Mouse (Mus musculus): ENCODE measurements around the gene Naglu.
A peak's percentile ranks its signal among the peaks of the same experiment; 100 is the strongest.
"Not testable (repeated sequence)": the region's sequence is repeated elsewhere in the genome, so short reads cannot be mapped to it uniquely, and the experiment has no call there.

The Naglu gene

DNA sequence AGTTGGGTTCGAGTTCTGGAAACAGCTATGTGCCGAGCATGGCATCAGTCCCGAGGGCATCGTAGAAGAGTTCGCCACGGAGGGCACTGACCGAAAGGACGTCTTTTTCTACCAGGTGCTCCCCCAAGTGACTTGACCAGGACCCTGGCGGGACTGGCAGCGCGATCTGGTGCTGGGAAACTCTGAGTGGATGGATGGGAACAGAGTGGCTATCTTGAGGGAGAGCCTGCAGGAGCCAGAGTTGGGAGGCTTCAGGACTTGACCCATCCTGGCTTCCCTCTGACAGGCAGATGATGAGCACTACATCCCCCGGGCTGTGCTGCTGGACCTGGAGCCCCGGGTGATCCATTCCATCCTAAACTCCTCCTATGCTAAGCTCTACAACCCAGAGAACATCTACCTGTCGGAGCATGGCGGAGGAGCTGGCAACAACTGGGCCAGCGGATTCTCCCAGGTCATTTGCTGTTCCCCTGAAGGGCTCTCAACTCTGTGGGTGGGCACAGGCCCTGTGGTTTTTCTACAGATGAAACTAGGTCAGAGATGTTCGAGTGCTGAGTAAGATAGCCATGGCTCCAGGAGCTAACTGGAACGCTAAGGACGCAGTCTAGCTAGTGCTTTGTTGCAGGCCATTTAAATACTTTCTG, 50.9 kb downstream of the Naglu start:
- no peak for DNase-seq (ENCODE audit: low read depth, low spot score)

DNA sequence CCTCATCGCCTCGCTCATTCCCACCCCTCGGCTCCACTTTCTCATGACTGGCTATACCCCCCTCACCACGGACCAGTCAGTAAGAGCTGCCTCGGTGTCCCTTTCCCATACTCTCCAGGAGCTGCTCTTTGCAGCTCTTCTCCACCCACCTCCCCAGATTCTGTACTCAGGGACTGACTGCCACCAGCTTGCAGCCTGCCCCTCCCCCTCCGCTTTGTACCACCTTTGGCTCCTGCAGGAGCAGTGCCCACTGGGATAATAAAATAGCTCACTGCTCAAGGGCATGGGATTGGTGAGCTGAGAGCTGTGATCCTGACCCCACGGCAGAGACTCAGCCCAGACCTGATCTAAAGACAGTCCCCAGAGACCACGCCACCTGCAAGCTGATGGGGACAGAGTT, 54.7 kb downstream of the Naglu start:
- DNase-seq (ENCODE audit: low read depth, low spot score): not testable (repeated sequence)

- not testable (repeated sequence) for DNase-seq (ENCODE audit: low read depth, low spot score)
Observed at GRCm38 (mm10) chr11:101125008-101125407, 55.2 kb downstream of the Naglu start.

- peak; percentile 49 for DNase-seq (ENCODE audit: low read depth, low spot score)
Observed at GRCm38 (mm10) chr11:101127075-101127474, 57.3 kb downstream of the Naglu start.

All from A20 (cell line).